Mouse (Mus musculus): ENCODE data around the gene Grem2. TPM values are rescaled to one million over a fixed set of nuclear protein-coding genes. Genes with fewer than 3 reads are reported as not detected.

Gene Grem2
- total RNA-seq, 2 experiments from 2014 or later, result 0.27 TPM; not detected in 1

DNA sequence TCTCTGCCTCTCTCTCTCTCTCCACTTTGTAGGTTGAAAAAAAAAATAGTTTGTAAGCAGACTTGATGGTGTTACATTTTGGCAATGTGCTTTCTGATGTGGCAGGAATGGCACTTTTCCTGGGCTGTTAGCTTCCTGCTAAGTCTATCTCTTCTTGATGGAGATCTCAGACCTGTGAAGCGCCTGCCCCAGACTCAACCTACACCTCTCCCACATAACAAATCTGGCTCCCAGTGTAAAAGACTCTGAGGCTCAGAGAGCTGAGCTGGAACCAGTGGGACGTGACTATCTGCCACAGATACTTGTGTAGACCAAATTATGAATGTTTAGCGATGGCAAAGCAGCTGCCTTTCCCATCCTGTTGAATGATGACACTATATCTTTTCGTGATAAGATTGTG is 109.8 kb downstream of the Grem2 start:
- no peak for DNase-seq
- intact Hi-C loops (cut with DNase I), result no loop called here

DNA sequence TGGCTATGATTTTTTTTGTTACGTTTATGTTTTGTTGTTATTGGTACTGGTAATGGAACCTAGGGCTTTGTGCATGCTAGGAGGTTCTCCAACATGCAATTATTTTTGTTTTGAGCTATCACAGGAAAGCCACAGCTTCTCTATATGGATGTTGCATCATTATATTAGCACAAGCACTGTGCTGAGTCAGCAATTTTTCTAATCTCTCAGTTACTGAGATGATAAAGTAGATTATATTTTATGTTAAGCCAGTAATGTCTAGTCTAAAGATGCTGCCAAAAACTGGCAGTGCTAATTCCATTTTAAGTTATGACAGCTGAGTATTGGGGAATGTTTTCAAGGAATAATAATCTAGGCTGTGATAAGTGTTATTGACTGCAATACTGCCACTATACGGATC is 133.0 kb downstream of the Grem2 start:
- intact Hi-C loops (cut with DNase I), result no loop called here
- no peak for DNase-seq

Measured in heart, postnatal 10 days (tissue).